Comparison of ENCODE assay signal across 23 mouse cellular contexts in genomic region chr9:122372991-122373390, GRCm38 (mm10). TPM values are rescaled to one million over a fixed set of nuclear protein-coding genes. Genes with fewer than 3 reads are reported as not detected.
A peak's percentile ranks its signal among the peaks of the same experiment; 100 is the strongest.
DNase-seq lines count a peak whose midpoint lies in the region; ATAC-seq and TF ChIP-seq lines count a peak whose summit lies in the region.
"Had no signal": no experiment of that assay in that cellular context is flagged by ENCODE, and none has a peak within 500 bp of the region (broad histone marks: within the 10 kb centered on the region; RNA-seq: fewer than 3 reads in every experiment).

No protein-coding gene starts in this region.

- no peaks in the 10 kb centered on the region for H3K27me3 ChIP-seq in heart, embryonic 10.5 days (ENCODE audit: insufficient read depth, poor library complexity, severe bottlenecking)
- no peaks in the 10 kb centered on the region for H3K27me3 ChIP-seq in neural tube, embryonic 13.5 days
- no peaks in the 10 kb centered on the region for H3K27me3 ChIP-seq in neural tube, embryonic 15.5 days (replicated peaks)
- no peaks in the 10 kb centered on the region for H3K27me3 ChIP-seq in liver, embryonic 13.5 days
- H3K27me3 ChIP-seq in midbrain, postnatal 0 days (ENCODE audit: insufficient read depth, low read length): no peaks in the 10 kb centered on the region
- H3K27me3 ChIP-seq: CH12.LX; heart, embryonic 15.5 days had no signal

- H3K9ac ChIP-seq in neural tube, embryonic 13.5 days: no peak overlapping the region
- no peak overlapping the region for H3K9ac ChIP-seq in neural tube, embryonic 15.5 days (replicated peaks)
- 0 out of 2 replicates have a peak overlapping the region, but pooled peaks have one; percentile 28 for H3K9ac ChIP-seq in liver, embryonic 13.5 days
- no peak overlapping the region for H3K9ac ChIP-seq in midbrain, postnatal 0 days (replicated peaks; ENCODE audit: low read length, poor library complexity, severe bottlenecking)
- H3K9ac ChIP-seq: heart, embryonic 15.5 days had no signal

- H3K4me3 ChIP-seq in heart, embryonic 10.5 days: no peak overlapping the region
- H3K4me3 ChIP-seq in neural tube, embryonic 13.5 days: no peak overlapping the region
- H3K4me3 ChIP-seq in neural tube, embryonic 15.5 days (replicated peaks): no peak overlapping the region
- no peak overlapping the region for H3K4me3 ChIP-seq in liver, embryonic 13.5 days (replicated peaks)
- no peak overlapping the region for H3K4me3 ChIP-seq in midbrain, postnatal 0 days (ENCODE audit: low read depth, low read length)
- H3K4me3 ChIP-seq: forebrain, embryonic 10.5 days; gastrocnemius, adult 2 months; heart, embryonic 15.5 days had no signal

- peaks cover 2% of the 10 kb centered on the region; the same call in 1 of the 2 replicates for H3K36me3 ChIP-seq in heart, embryonic 10.5 days
- H3K36me3 ChIP-seq in neural tube, embryonic 13.5 days: 0 out of 2 replicates have a peak, but pooled peaks cover under 1% of the 10 kb centered on the region
- no peaks in the 10 kb centered on the region; the same call in 1 of the 2 replicates for H3K36me3 ChIP-seq in neural tube, embryonic 15.5 days
- peaks cover 25% of the 10 kb centered on the region for H3K36me3 ChIP-seq in liver, embryonic 13.5 days
- H3K36me3 ChIP-seq in midbrain, postnatal 0 days (ENCODE audit: insufficient read depth, low read length): 0 out of 2 replicates have a peak, but pooled peaks cover 5% of the 10 kb centered on the region
- H3K36me3 ChIP-seq: forebrain, embryonic 10.5 days; heart, embryonic 15.5 days had no signal

- no peak for ATAC-seq in neural tube, embryonic 13.5 days (ENCODE audit: low read depth)
- no peak for ATAC-seq in neural tube, embryonic 15.5 days (ENCODE audit: low FRiP score)
- peak; percentile 87 for ATAC-seq in liver, embryonic 13.5 days (ENCODE audit: low read depth)
- ATAC-seq in megakaryocyte-erythroid progenitor cell, adult 5-6 weeks (replicated peaks; ENCODE audit: low FRiP score, low TSS enrichment, poor library complexity, severe bottlenecking): peak; percentile 69
- no peak for ATAC-seq in midbrain, postnatal 0 days (ENCODE audit: low FRiP score)
- ATAC-seq: forebrain, embryonic 14.5 days; hindbrain, embryonic 16.5 days; inflammation-experienced regulatory T-cells, adult 6 months had no signal

- peaks cover 9% of the 10 kb centered on the region; the same call in 1 of the 2 replicates for H3K4me1 ChIP-seq in heart, embryonic 10.5 days
- H3K4me1 ChIP-seq in neural tube, embryonic 13.5 days (replicated peaks): peaks cover 11% of the 10 kb centered on the region
- 0 out of 2 replicates have a peak, but pooled peaks cover 6% of the 10 kb centered on the region for H3K4me1 ChIP-seq in neural tube, embryonic 15.5 days
- H3K4me1 ChIP-seq in liver, embryonic 13.5 days (replicated peaks): peaks cover 41% of the 10 kb centered on the region
- H3K4me1 ChIP-seq in midbrain, postnatal 0 days (ENCODE audit: insufficient read depth, low read length): no peaks in the 10 kb centered on the region
- H3K4me1 ChIP-seq: heart, embryonic 15.5 days had no signal

- no peak for TF ChIP-seq CTCF in midbrain, postnatal 0 days (IDR thresholded peaks at IDR 0.05)

- H3K4me2 ChIP-seq in neural tube, embryonic 13.5 days: no peak overlapping the region
- H3K4me2 ChIP-seq in neural tube, embryonic 15.5 days: no peak overlapping the region
- H3K4me2 ChIP-seq in liver, embryonic 13.5 days: peak overlapping the region; percentile 4
- no peak overlapping the region for H3K4me2 ChIP-seq in midbrain, postnatal 0 days (ENCODE audit: low read depth, low read length, poor library complexity, severe bottlenecking)
- H3K4me2 ChIP-seq: heart, embryonic 11.5 days; heart, embryonic 15.5 days had no signal

- H3K27ac ChIP-seq in heart, embryonic 10.5 days: no peak overlapping the region
- 0 out of 2 replicates have a peak overlapping the region, but pooled peaks have one; percentile 38 for H3K27ac ChIP-seq in neural tube, embryonic 13.5 days (replicated peaks)
- H3K27ac ChIP-seq in neural tube, embryonic 15.5 days (replicated peaks): no peak overlapping the region
- peak overlapping the region; percentile 51 for H3K27ac ChIP-seq in liver, embryonic 13.5 days
- no peak overlapping the region for H3K27ac ChIP-seq in midbrain, postnatal 0 days (ENCODE audit: low read depth, low read length)
- H3K27ac ChIP-seq: forebrain, embryonic 10.5 days; gastrocnemius, adult 2 months; heart, embryonic 15.5 days had no signal

- no peaks in the 10 kb centered on the region for H3K9me3 ChIP-seq in heart, embryonic 10.5 days
- H3K9me3 ChIP-seq in neural tube, embryonic 13.5 days: no peaks in the 10 kb centered on the region
- no peaks in the 10 kb centered on the region for H3K9me3 ChIP-seq in neural tube, embryonic 15.5 days (replicated peaks)
- H3K9me3 ChIP-seq in liver, embryonic 13.5 days (replicated peaks): no peaks in the 10 kb centered on the region
- no peaks in the 10 kb centered on the region for H3K9me3 ChIP-seq in midbrain, postnatal 0 days (ENCODE audit: low read length)
- H3K9me3 ChIP-seq: forebrain, embryonic 10.5 days; heart, embryonic 15.5 days had no signal

- DNase-seq in heart, embryonic 10.5 days (ENCODE audit: low spot score): peak; percentile 67
- no peak for DNase-seq in heart, postnatal 4 days
- no peak for DNase-seq in liver, embryonic 13.5 days
- no peak for DNase-seq in Muller cell, postnatal 12 days (ENCODE audit: inconsistent ontology term)
- no peak for DNase-seq in midbrain, postnatal 0 days (ENCODE audit: low spot score)
- DNase-seq: adrenal gland, adult 2 months; adrenal gland, postnatal 25 days; cerebellum, adult 18-20 months; cerebellum, adult 9-11 months; cerebellum, postnatal 36 days; gastrocnemius, adult 2 months; gastrocnemius, postnatal 25 days; heart, postnatal 14 days had no signal

- WGBS in heart, embryonic 10.5 days: 61% methylated on average over 1 of the region's 1 CpGs
- WGBS in neural tube, embryonic 13.5 days: 70% methylated on average over 1 of the region's 1 CpGs
- 59% methylated on average over 1 of the region's 1 CpGs for WGBS in neural tube, embryonic 15.5 days
- 60% methylated on average over 1 of the region's 1 CpGs for WGBS in liver, embryonic 13.5 days (ENCODE audit: insufficient replicate concordance)
- WGBS in midbrain, postnatal 0 days: 76% methylated on average over 1 of the region's 1 CpGs

RNA-seq across cellular contexts. Expression of gene Abhd5, which starts 21.6 kb away (rescaled TPM):
- polyA plus RNA-seq in heart, embryonic 10.5 days (2016; fragmentation: Nextera tagmentation; extraction: Ambion mirVana): 17.2 and 18.8 TPM in 2 replicates
- 10 to 100 TPM; 41.4 to 44.1 TPM for total RNA-seq in heart, postnatal 4 days (2021)
- polyA plus RNA-seq in neural tube, embryonic 13.5 days (2015; fragmentation: Nextera tagmentation; extraction: Ambion mirVana): 24.3 and 24.6 TPM in 2 replicates
- polyA plus RNA-seq in neural tube, embryonic 15.5 days (2015; fragmentation: Nextera tagmentation; extraction: Ambion mirVana): 25.9 and 27.6 TPM in 2 replicates
- polyA plus RNA-seq in liver, embryonic 13.5 days (2015; fragmentation: Nextera tagmentation; extraction: Ambion mirVana): 21.4 and 26.3 TPM in 2 replicates
- total RNA-seq in megakaryocyte-erythroid progenitor cell, adult 5-6 weeks (2014; fragmentation: Nextera tagmentation): 23.6 and 30.9 TPM in 2 replicates
- total RNA-seq in megakaryocyte-erythroid progenitor cell, adult 5-6 weeks (2017): 17.7 and 26.4 TPM in 2 replicates
- total RNA-seq in midbrain, postnatal 0 days (2014; rRNA removed): 32.7 and 52.2 TPM in 2 replicates
- polyA plus RNA-seq in midbrain, postnatal 0 days (2015; fragmentation: Nextera tagmentation; extraction: Ambion mirVana): 24.3 and 25.0 TPM in 2 replicates

Comparison
In these comparisons a context has a peak if more than half of its experiments do, and no peak if none do; other contexts are left out.
1. H3K27ac ChIP-seq: peak in neural tube, embryonic 13.5 days (single experiment) and liver, embryonic 13.5 days (single experiment); none in heart, embryonic 10.5 days (single experiment), neural tube, embryonic 15.5 days (single experiment) and midbrain, postnatal 0 days (single experiment).
2. ATAC-seq: peak in liver, embryonic 13.5 days (single experiment) and megakaryocyte-erythroid progenitor cell, adult 5-6 weeks (single experiment); none in neural tube, embryonic 13.5 days (single experiment), neural tube, embryonic 15.5 days (single experiment) and midbrain, postnatal 0 days (single experiment).